Mouse (Mus musculus): ENCODE measurements around the gene Pgm5. TPM values are rescaled to one million over a fixed set of nuclear protein-coding genes. Genes with fewer than 3 reads are reported as not detected.

The Pgm5 gene
- 1 to 10 TPM; 4.4 TPM for total RNA-seq (2021)
- long read RNA-seq, experiment 1, partial matches to known transcripts: 0 of 1 reads
- long read RNA-seq, experiment 1, other reads (novel, unspliced or antisense): 1 of 1 reads
- long read RNA-seq, experiment 2: 0 reads

DNA sequence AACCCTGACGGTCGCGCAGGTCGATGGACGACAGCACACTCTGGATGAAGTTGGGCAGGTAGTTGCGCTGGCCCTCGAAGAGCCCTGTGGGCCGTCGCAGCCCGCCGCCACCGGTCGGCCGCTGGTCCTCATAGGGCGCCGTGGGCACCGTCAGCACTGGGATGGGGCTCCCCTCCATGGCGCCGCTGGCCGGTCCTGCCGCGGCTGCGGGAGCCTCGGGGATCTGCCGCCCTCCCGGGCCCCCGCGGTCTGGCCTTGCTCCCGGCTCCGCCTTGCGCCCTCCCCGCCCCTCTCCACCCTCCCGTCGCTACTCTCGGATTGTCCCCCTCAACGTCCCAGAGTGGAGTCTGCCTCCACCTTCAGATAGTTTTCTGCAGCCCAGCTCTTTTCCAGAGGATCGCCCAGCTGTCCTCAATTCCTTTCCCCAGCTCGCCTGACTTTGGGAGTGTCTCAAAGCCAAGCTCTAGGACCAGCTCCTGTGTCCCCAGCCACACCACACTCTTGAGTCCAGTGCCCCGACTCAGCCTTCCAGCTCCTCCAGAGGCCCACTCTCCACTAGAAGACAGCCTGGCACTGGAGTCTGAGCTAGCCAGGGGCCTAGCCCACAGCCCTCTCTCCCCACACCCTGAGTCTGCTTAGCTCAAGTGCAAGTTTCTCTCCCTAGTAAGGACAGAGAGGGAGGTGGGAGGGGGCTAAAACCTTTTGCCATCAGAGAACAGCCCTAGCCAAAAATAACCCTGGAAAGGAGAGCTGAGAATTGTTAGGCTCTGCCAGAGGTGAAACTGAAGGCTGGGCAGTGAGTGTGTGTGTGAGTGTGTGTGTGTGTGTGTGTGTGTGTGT is at the start of gene Pgm5:
Pgm5 (minus strand) TSS at position 244 of the 840 bp plus-strand sequence.
- Histone ChIP-seq H3K4me3 (peak within 1 kb of the TSS; percentile 54), H3K27ac (peak within 1 kb of the TSS; percentile 32; the same call in 1 of the 2 replicates)
- no peak for DNase-seq (ENCODE audit: low spot score in 2 of 2)
- peak; percentile 24 for TF ChIP-seq CTCF (conservative IDR thresholded peaks at IDR 0.05)

DNA sequence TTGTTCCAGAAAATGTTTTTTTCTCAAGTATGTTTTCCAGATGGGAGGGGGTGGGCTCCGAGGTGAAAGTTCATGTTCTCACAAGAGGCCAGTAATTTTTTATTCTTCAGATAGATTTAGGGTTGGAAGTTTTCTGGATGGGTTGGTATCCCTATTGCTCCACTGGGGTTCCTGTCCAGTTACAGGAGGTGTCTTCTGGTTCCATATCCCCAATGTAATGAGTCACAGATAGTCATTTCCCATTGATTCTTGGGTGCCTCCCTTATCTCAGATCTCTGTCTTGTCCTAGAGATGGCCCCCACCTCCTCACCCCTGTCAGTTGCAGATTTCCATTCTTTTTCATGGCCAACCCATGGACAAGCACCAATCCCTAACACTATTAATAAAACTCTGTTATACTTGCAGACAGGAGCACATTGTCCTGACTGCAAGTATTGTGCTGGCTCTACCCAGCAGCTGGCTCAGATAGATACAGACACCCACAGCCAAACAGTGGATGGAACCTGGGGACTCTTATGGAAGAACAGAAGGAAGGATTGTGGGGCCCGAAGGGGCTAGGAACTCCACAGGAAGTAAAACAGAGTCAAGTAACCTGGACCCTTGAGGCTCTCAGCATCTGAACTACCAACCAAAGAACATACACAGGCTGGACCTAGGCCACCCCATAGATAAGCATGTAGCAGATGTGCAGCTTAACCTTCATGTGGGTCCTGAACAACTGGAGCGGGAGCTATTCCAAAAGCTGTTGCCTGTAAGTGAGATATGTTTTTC is 46.9 kb upstream of the Pgm5 start:
- no peak for DNase-seq (ENCODE audit: low spot score in 2 of 2)
- TF ChIP-seq CTCF (conservative IDR thresholded peaks at IDR 0.05): no peak
- Histone ChIP-seq H3K27ac (no peak overlapping the region), H3K4me3 (no peak overlapping the region)

DNA sequence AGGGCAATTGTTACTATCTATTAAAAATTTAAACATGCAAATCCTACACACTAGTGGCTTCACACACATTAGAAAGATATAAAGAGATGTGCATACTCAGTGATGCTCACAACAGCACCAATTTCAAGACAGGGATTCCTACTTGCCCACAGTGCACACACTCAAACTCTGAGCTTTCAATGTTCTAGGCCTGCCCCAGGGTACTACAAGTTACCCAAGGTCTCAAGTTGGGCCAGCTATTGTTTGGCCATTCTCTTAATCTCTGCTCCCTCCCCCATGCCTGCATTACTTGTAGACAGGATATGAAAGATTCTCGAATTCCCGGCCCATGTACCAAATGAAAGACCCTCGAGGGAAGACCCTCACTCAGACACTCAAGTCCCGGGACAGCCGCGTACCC is 46.0 kb upstream of the Pgm5 start:
- DNase-seq (ENCODE audit: low spot score in 2 of 2): no peak
- TF ChIP-seq CTCF (conservative IDR thresholded peaks at IDR 0.05): no peak

DNA sequence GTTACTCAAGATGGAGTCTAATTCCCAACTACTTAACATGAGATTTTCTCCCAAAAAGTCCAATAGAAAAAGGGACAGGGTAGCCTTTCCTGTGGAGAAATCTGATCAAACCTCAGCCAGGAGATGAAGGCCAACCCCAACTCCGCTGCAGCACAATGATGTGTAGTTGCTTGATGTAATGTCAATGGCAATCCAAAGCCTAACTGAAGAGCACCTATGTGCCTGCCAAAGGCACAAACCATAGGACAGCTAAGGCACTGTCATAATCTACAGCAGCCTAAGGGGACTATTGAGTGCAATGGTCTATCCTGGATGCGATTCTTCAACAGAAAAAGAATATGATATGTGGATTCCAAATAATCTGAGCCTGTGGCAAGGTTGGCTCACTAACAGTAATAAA is 41.2 kb upstream of the Pgm5 start:
- no peak overlapping the region for H3K4me3 ChIP-seq
- TF ChIP-seq CTCF (conservative IDR thresholded peaks at IDR 0.05): no peak
- H3K27ac ChIP-seq: no peak overlapping the region
- no peak for DNase-seq (ENCODE audit: low spot score in 2 of 2)

More for the DNA sequence above, 46.0 kb upstream of the Pgm5 start:
- H3K4me3 ChIP-seq: no peak overlapping the region
- H3K27ac ChIP-seq: no peak overlapping the region

GRCm38 (mm10) chr19:24902256-24902655 is 40.6 kb upstream of the Pgm5 start:
- Histone ChIP-seq H3K4me3 (no peak overlapping the region), H3K27ac (no peak overlapping the region)
- DNase-seq (ENCODE audit: low spot score in 2 of 2): no peak
- TF ChIP-seq CTCF (conservative IDR thresholded peaks at IDR 0.05): 0 out of 2 replicates have a peak, but pooled peaks have one; percentile 4

GRCm38 (mm10) chr19:24901666-24902065 is 40.0 kb upstream of the Pgm5 start:
- no peak for DNase-seq (ENCODE audit: low spot score in 2 of 2)
- TF ChIP-seq CTCF (conservative IDR thresholded peaks at IDR 0.05): no peak
- H3K4me3 ChIP-seq: no peak overlapping the region
- no peak overlapping the region for H3K27ac ChIP-seq

- DNase-seq (ENCODE audit: low spot score in 2 of 2): no peak
- TF ChIP-seq CTCF (conservative IDR thresholded peaks at IDR 0.05): no peak
- no peak within 1 kb of the TSS for H3K27ac ChIP-seq
- peak within 1 kb of the TSS; percentile 36 for H3K4me3 ChIP-seq
Measured at GRCm38 (mm10) chr19:24900581-24901220, 39.0 kb upstream of the Pgm5 start, which contains the start of gene Foxd4. Gene Foxd4 (minus strand): TSS chr19:24901197.

- peak overlapping the region; percentile 36 for H3K4me3 ChIP-seq
Measured at GRCm38 (mm10) chr19:24899578-24900544, 38.2 kb upstream of the Pgm5 start.

GRCm38 (mm10) chr19:24898737-24899577 is 37.3 kb upstream of the Pgm5 start:
- no peak for DNase-seq (ENCODE audit: low spot score in 2 of 2)
- H3K27ac ChIP-seq: no peak overlapping the region
- H3K4me3 ChIP-seq: no peak overlapping the region
- TF ChIP-seq CTCF (conservative IDR thresholded peaks at IDR 0.05): no peak

More at GRCm38 (mm10) chr19:24899578-24900544, 38.2 kb upstream of the Pgm5 start:
- no peak for TF ChIP-seq CTCF (conservative IDR thresholded peaks at IDR 0.05)
- no peak for DNase-seq (ENCODE audit: low spot score in 2 of 2)
- no peak overlapping the region for H3K27ac ChIP-seq

- Histone ChIP-seq H3K4me3 (no peak overlapping the region), H3K27ac (no peak overlapping the region)
- DNase-seq (ENCODE audit: low spot score in 2 of 2): no peak
- TF ChIP-seq CTCF (conservative IDR thresholded peaks at IDR 0.05): no peak
Measured at GRCm38 (mm10) chr19:24897896-24898736, 36.5 kb upstream of the Pgm5 start.

All from layer of hippocampus, adult 2 months (tissue).